Mouse (Mus musculus): ENCODE data around the gene Pih1d2.

- TF ChIP-seq CTCF (IDR thresholded peaks at IDR 0.05; ENCODE audit: borderline replicate concordance, insufficient read depth, low read depth, low read length) (no peak), POLR2A (IDR thresholded peaks at IDR 0.05; ENCODE audit: borderline replicate concordance, insufficient read depth, low read length) (no peak)
Measured at GRCm38 (mm10) chr9:50596973-50597372, 20.1 kb upstream of the Pih1d2 start.
